Mouse (Mus musculus) CD4-positive, CD25-positive, alpha-beta regulatory T cell, adult 2 months (primary cell): ENCODE data around the gene Trmt11.
A peak's percentile ranks its signal among the peaks of the same experiment; 100 is the strongest.
"Not testable (repeated sequence)": the region's sequence is repeated elsewhere in the genome, so short reads cannot be mapped to it uniquely, and the experiment has no call there.

Source experiments
- DNase-seq: peaks from one replicate; pipeline ENCODE4 v3.0.0-alpha.2; 2012; ENCODE audit warnings: low read depth, low spot score

Trmt11 gene

DNA sequence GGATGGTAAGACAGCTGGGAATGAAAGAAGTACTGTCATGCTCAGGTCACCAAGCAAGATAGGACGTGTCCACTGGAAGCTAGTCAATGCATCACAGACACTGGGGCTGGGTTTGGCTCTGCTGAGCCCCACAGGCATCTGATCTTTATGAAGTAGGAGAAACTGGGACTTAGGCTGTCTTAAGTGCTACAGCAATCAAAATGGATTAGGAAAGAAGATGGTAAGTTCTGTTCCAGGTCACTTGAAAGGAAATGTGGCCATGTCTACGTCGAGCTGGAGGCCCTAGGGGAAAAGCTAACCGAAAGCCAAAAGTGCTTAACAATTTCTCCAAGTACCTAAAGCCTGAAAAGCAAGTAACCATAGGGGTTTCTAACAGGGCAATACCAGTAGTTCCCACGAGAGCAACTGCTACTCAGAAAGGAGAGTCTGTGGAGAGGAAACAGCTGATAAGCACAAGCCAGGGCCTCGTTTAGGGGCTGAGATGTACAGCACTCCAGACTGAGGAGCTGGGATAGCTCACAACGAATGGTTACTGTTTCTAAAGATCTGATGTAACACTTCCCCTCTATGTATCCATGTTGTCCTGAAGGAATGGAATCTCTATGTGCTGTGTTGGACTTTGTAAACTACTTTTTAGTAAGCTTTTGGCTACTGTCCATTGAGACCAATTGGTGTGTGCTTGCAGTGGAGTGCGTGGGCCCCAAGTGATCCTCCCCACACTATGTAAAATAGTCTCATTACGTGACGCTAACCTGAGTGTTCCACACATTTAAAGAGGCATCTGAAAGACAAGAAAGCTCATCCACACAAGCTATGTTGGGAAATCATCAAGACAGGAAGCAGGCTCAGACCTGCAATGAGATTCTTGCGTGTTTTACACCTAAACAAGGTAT is 44.6 kb downstream of the Trmt11 start:
- DNase-seq, result no peak

DNA sequence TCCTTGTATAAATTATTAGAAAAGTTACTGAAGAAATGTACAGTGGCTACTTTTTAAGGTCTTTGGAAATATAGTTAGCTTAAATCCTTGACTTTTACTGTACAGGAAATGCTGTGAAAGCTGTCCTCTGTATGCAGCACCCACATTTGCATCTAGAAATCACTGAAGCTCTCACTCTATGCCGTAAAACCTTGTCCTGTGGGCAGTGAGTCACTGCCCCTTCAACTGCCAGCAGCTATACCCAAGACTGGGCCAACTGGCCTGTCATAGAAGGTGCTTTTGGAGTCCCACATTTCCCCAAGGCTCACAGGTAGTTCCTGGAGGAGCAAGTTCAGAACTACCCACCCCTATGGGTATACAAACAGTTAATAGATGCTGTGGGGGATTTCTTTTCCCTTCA is 48.2 kb downstream of the Trmt11 start:
- DNase-seq, result no peak

DNA sequence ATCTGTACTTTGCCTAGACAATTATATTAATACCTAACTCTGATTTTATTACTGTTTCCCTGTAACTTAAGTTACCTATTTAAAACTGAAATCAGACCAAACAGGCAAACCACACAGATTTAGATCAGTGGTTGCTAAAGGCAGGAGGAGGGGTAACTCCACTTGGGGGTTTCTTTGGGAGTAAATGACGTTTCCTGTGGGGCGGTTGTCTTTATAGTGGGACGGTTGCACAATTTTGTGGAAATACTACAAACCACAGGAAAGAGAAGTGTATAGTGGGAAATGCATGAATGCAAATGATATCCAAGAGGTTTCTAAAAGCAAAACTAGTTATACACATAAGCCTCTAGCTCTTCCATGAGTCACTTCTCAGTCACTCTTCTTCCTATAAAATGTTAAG is 50.6 kb downstream of the Trmt11 start:
- no peak for DNase-seq

DNA sequence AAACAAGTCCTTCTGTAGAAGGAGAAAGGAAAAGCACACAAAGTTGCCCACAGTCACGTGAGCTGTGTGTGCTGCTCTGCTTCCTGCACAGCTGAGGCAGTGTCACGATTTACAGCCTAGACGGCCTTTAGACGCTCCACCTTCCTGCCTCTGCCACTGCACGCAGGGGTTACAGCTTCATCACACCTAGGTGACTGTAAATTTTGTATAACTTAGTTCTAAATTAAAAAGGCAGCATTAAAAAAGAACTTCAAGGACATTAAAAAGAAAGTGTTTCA is 62.1 kb downstream of the Trmt11 start:
- peak; percentile 77 for DNase-seq

DNA sequence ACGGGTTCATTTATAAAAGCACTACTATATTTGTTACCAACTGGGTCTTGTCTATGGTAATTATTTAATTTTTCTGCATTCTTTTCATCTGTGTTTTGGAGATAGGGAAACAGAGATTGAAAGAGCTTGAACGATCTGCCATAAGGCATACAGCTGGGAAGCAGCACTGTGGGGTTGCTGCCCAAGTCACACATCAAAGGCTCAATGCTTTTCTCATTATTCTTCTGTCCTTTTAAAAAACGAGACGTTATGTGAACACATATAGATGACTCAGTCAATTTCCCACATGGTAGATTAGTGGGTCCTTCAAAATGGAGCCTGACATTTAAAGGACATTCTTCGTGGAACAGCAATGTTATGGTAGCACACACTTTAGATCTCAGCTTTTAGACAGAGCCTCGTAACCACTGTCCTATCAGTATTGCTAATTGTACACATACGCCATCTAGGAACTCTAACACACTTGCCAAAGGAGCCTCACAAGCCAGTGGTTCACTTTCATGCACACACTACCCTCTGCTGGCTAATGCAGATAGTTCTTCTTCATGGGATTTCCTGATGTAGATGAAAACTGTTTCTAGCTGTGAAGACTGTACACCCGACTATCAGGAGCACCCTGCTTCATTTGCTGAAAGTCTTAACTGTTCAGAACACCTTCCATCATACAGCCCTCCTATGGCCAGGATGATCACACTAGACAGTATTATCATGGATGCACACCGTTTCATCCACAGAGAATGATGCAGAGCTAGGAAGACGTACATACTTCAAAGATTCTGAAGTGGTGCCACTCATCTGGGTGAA is 62.6 kb downstream of the Trmt11 start:
- peak; percentile 74 for DNase-seq

DNA sequence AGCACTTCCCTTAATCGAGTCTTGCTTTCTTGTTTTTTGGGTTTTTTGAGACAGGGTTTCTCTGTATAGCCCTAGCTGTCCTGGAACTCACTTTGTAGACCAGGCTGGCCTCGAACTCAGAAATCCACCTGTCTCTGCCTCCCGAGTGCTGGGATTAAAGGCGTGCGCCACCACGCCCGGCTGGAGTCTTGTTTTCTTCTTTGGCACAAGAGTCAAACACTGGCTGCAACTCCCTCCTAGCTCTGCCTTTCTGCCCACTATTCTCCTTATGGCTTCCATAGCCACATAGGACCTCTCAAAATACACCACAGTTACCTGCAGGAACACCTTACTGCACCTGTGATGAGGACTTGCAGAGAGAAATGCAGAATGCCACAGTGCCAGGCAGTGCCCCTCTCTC is 64.6 kb downstream of the Trmt11 start:
- DNase-seq, result not testable (repeated sequence)

DNA sequence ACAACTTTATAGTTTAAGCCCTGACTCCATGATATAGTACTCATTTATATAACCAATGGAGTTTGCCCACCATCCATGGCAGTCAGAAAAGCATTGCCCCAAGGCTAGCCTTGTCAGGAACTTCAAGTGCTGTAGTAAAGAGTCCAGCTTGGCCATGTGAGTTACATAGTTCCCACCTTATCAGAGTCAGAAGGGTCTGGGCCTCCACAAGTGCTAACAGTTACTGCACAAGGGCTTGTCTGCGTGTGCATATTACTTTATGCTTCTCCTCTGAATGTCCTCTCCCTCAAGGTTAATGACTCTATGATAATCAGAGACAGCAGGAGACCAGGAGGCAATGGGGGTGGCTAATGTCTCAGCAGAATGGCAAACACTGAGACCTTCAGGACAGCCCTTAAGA is 73.4 kb downstream of the Trmt11 start:
- no peak for DNase-seq

DNA sequence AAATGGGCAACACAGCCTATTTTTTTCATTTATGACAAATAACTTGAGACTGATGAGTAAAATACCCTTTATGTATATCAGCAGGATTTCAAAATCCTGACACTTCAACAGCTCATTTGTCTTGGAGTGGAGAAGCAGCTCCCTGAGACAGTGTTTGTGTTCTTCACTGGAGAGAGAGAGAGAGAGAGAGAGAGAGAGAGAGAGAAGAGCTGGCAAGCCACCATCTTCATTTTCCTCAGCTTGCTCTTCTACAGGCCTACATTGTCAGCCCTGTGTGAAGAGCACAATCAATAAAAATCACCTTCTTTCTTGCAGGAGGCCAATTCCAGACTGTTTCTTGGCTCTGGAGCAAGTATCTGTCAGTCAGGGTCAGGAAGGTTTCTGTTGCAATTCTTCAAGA is 78.8 kb downstream of the Trmt11 start:
- DNase-seq, result no peak

DNA sequence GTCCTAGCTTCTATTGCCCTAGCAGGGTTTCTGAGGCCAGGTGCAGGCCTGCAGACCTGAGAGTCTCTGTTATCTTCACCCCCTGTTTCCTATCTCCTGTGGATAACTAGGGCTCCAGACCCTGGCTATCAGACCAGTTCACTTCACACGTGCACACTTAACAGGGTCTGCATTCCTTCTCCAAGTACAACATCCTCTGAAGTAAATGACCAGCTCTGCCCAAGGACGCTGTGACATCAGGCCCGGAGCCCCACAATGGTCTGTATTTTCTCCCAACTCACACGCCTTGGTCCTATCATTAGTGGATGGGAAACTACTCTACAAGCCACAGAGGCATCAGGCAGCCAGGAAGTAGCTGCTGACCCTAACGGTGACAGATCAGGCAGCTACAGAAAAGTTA is 81.4 kb downstream of the Trmt11 start:
- DNase-seq, result no peak

DNA sequence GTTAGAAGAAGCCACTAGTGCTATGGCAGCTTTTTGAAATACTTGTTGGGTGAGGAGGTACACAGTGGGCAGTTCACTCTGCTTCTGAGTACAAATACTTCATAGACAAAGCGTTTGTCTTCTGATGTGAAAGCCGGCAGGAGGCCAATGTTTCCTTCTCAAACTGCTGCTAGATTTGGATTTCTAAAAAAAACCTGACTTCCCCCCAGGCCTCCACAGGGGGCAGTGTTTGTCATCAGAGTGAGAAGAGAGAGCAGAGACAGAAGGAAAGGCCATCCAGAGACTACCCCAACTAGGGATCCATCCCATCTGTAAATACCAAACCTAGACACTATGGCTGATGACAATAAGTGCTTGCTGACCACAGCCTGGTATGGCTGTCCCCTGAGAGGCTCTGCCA is 83.3 kb downstream of the Trmt11 start:
- peak; percentile 8 for DNase-seq

DNA sequence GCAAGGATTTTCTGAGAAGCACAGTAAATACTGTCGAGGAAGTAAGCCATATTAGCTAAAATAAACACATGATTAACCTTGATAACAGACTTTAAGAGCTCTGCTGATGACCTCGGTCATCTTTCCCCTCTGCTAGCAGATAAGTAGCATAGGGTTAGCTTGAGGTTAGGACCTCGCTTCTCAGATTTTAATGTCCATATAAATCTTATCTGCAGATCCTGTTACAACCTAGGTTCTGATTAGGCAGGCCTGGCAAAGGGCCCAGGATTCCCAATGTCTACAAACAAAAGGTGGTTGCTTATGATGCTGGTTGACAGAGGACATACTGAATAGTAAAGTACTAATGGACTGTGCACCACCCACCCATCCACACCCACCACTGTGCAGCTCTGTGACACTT is 83.8 kb downstream of the Trmt11 start:
- DNase-seq, result no peak

DNA sequence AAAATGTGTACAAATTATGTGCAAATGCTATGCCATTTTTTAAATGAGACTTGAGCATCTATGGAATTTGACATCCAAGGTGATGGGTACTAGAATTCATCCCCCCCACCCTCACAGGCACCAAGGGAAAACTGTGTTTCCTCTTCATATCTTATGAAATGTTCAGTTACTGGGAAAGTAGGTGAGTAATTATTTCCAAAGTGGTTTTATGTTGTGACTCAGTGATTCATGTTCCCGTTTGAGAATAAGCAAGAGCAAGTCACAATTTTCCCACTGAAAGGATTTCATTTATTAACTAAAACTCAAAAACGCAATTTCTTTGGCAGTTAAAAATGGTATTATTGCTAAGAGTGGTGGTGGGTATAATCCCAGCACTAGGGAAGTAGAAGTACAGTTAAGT is 95.8 kb downstream of the Trmt11 start:
- no peak for DNase-seq

DNA sequence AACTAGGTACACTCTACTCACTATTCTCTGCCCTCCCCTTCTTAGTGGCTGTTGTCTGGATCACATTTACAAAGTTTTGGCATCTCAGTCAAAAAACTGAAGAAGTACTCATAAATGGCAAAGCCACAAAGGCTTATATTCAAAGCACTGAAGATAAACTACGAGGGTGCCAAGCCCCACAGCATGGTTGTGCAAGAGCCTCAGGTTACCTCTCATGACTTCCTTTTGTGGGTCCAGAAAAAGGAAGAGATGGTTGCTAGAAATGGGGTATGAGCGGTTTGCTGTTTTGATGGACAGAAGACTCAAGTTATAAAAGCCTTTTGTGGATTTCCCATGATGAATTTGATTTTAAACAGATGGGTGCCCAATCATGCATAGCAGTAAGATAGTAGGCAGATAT is 97.4 kb downstream of the Trmt11 start:
- DNase-seq, result no peak

DNA sequence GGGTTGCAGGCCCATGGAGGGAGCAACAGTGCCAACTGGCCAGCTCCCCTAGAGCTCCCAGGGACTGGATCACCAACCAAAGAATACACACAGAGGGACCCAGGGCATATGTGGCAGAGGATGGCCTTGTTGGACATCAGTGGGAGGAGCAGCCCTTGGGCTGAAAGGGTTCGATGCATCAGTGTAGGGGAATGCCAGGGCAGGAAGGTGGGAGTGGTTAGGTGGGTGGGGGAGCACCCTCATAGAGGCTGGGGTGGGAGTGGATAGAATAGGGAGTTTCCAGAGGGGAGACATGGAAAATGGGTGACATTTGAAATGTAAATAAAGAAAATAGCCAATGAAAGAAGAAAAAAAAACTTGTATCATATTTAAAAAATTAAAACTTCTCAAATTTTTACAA is 97.8 kb downstream of the Trmt11 start:
- no peak for DNase-seq

DNA sequence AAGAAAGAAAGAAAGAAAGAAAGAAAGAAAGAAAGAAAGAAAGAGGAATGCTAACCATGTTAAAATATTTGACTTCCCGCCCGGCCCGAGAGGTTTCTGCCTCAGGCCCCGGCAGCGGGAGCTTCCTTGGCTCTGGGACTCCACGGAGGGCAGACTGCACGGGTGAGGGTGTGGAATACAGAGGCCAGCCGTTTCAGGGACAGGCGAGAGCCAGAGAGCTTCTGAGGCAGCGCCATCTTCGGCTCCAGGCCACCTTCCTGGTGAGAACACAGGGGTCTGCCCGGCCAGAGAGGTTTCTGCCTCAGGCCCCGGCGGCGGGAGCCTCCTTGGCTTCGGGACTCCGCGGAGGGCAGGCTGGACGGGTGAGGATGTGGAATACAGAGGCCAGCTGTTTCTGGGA is 102.3 kb downstream of the Trmt11 start:
- DNase-seq, result not testable (repeated sequence)
